Mouse (Mus musculus): ENCODE data around the gene Dnajb4.
A peak's percentile ranks its signal among the peaks of the same experiment; 100 is the strongest.

Dnajb4 gene

DNA sequence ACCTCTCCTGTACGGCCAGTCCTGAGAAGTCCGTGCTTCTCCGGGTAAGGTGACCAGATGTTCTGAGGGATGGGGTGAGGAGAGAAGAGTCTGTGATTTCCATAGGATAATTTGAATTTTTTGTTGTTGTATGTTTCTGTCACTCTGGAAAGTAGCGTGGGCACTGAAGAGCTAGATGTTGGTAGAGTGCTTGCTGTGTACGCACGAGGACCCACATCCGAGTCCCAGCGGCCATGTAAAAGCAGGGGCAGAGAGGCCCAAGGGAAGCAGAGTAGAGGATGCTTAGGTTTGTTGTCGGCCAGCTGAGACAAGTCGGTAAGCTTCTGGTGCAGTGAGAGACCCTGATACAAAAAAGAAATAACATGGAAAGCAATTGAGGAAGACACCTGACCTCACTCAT, 42.1 kb downstream of the Dnajb4 start:
- no peak for DNase-seq

DNA sequence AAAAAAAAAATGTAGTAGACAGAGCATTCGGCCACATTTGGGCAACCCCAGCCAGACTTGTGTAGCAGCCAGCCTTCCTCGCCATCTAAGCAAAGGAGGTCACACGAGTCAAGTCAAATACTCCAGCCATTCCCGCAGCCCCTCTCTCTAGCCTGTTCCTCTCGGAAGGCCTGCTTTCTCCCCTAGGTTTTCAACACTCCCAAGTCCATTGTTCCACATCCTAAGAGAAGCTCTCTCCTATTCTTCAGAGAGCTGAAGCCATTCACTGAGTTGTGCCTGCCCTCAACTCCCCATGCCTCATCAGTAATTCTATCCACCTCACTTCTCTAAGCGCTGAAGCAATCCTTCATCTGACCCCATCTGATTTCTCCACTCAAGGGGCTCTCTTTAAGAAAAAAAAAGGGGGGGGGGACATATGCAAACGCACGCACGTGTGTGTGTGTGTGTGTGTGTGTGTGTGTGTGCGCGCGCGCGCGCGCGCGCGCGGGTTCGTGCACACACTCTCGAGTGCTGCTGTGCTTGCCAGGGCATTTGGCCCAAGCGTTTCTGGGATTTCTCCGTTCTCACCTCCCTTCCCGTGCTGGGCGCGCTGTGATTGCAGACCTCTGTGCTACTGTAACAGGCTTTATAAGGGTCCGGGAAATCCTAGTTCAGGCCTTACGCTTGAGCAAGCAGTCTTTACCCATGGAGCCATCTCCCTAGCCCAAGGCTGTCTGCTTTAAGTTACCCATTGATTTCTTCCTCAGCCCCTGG, 43.2 kb downstream of the Dnajb4 start:
- peak; percentile 23 for DNase-seq

GRCm38 (mm10) chr3:152166099-152166423, 44.0 kb downstream of the Dnajb4 start, which contains the start of gene Gipc2:
Gene Gipc2, minus strand, starts transcription at chr3:152166230.
- no peak for DNase-seq

GRCm38 (mm10) chr3:152165351-152166098, 44.6 kb downstream of the Dnajb4 start:
- peak; percentile 47 for DNase-seq

DNA sequence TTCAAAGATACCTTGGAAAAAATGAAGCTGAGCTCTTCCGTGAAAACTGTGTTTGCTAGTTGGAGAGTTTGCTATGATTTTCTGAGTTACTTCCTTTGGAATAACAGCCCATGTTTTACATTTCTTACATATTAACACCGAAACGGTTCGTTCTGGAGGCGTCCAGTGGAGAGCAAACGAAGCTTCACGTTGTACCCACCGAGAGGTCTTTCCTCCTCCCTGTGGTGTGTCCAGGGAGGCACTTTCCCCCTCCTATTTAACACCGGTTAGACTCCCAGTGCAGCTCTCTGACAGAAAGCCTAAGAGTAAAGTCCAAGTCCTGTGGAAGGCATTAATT, 45.1 kb downstream of the Dnajb4 start:
- DNase-seq, result no peak

DNA sequence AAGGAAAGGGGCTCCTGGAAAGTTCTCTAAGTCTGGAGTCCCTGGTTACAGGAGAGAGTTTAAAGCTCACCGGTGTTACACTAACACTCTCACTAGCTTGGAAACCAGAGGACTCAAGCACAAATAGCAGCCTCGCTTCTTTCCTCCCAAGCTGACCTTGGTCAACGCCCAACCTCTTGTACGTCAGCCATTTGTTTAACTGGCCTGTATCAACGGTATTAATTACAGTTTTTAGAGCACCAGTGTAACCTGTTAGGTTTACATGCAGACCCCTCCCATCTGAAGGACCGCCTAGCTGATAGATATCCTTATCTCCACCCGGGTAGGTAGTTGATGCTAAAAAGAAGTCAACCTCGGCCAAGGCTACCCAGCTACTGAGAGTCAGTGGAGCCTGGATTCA, 46.8 kb downstream of the Dnajb4 start:
- no peak for DNase-seq

GRCm38 (mm10) chr3:152160607-152161006, 49.5 kb downstream of the Dnajb4 start:
- DNase-seq, result no peak

GRCm38 (mm10) chr3:152159321-152159720, 50.8 kb downstream of the Dnajb4 start:
- DNase-seq, result no peak

- no peak for DNase-seq
Observed at GRCm38 (mm10) chr3:152158344-152159291, 51.5 kb downstream of the Dnajb4 start.

DNA sequence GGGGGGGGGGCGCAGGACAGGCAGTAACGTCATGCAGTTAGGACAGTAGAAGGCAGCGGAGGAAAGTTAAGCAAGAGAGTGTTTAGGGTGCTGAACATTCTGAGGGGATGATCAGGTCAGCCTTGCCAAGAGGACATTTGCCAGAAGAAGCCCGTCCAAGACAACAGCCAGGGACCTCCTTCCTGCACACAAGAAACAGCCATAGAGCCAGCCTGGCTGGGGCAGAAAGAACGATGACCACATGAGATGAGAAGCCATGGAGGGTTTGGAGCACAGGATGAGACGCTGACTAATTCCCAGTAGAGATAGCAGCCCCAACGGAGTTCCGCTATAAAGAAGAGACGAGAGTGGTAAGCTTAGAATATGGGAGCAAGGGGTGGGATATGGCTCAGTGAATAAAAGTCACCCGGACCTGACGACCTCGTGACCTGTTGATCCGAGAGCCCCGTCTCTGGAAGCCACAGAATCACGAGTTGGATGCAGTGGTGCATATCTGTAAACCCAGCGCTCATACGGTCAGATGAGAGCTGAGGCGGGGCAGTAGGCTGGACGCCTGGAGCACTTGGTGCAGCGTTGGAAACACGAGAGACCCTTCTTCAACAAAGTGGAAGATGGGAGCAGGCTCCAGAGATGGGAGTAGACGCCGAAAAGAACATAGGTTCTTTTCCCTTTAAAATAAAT, 53.1 kb downstream of the Dnajb4 start:
- DNase-seq, result no peak

- DNase-seq, result no peak
Observed at GRCm38 (mm10) chr3:152155296-152155948, 54.7 kb downstream of the Dnajb4 start.

- DNase-seq, result no peak
Observed at GRCm38 (mm10) chr3:152154095-152154494, 56.0 kb downstream of the Dnajb4 start.

DNA sequence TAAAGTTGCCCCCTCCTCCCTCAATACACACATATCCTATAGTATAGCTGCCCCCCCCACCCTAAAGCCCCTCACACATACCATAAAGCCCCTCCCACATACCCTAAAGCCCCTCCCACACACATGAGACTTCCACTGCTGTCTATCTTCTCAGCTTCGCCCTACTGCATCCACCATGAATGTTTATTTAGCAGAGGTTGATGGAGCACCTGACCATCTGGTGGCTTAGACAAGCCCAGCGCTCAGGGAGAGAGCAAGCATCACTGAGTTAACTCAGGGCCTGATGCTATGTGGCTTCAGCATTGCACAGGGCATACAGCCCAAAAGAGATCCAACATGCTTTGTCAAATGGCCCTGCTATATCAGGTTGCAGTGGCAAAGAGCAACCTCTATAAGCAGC, 57.0 kb downstream of the Dnajb4 start:
- DNase-seq, result no peak

DNA sequence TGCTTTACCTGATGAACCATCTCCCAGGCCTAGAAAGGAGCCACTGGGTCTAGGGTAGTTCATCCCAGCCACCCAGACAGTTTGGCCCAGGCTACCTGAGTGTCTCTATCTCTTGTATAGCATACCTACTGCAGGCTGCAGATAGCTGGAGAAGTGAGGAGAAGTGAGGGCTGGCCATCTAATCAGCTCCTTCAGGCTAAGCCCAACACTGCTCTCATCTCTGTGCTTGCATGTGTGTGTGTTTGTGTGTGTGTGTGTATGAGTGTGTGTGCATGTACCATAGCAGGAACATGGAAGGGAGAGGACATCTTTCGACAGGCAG, 57.7 kb downstream of the Dnajb4 start:
- DNase-seq, result no peak

DNA sequence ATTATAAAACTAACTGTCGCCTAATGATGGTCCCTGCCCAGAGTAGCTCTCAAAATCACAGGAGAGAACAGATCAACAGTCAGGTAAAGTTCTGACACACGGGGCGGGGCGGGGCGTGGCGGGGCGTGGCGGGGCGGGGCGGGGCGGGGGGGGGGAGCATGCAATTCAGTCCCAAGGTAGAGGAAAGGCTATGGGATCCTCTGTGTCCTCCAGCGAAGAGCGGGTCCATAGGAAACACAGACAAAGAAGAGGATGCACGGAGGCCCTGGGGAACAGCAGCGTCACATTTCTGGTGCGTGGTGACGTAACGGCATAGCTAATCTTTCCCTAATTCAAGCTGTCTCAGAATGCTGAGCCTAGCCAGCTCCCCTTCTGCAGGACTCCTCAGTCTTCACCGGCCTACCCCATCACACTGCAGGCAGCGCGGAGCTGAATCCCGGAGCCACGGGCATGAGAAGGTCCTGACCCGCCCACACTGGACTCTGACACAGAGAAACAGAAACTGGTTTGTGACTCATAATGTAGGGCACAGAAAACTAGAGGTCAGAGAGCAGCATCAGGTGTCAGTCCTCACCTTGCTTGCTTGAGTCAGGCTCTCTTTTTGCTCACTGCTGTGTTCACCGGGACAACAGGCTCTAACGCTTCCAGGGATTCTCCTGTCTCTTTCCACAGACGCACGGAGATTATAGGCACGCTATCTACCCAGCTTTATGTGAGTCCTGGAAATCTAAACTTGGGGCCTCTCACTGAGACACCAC, 58.2 kb downstream of the Dnajb4 start:
- no peak for DNase-seq

GRCm38 (mm10) chr3:152149863-152150262, 60.2 kb downstream of the Dnajb4 start:
- DNase-seq, result no peak

- DNase-seq, result no peak
Observed at GRCm38 (mm10) chr3:152149449-152149848, 60.7 kb downstream of the Dnajb4 start.

DNA sequence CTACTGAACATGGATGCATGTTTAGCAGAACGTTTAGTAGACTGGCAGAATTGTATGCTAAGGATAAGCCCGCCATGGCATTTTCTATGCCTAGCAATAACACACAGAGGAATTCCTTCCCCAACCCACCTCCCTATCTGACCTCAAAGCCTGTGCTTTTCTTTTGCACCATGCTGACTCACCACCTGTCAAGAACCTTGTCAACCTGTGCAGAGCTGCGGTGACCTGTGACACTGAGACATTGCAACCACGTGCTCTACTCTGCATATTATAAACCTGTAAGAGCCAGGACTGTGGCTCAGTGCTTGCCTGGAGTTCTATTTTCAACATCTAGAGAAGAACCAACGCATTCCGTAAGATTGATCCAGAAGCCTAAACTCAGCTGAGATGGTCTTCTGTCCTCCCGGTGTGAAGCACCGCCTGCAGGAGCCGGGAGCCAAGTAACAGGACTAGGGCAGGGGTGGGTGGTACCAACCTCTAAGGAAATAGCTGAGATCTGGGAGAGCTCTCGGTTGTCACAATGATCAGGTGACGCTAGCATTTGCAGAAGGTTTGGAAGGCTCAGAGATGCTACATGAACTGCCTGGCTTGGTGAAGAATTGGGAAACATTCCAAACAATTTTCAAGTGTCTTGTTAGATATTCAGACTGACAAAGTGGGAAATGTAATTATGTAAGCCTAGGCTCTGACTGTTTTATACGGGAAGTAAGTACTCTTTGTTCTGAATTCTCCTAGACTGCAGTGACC, 62.8 kb downstream of the Dnajb4 start:
- peak; percentile 42 for DNase-seq

GRCm38 (mm10) chr3:152145186-152145585, 64.9 kb downstream of the Dnajb4 start:
- DNase-seq, result peak; percentile 53

GRCm38 (mm10) chr3:152142989-152143695, 67.0 kb downstream of the Dnajb4 start:
- DNase-seq, result no peak

All from cerebellum, adult 11-12 months (tissue).